Mouse (Mus musculus) urinary bladder, postnatal 14 days (tissue): Measurements from ENCODE around the gene Atad1.
"Not testable (repeated sequence)": the region's sequence is repeated elsewhere in the genome, so short reads cannot be mapped to it uniquely, and the experiment has no call there.

Source experiments
- DNase-seq: peaks from one replicate; pipeline ENCODE4 v3.0.0; 2021; ENCODE audit warnings: low spot score

Gene Atad1

DNA sequence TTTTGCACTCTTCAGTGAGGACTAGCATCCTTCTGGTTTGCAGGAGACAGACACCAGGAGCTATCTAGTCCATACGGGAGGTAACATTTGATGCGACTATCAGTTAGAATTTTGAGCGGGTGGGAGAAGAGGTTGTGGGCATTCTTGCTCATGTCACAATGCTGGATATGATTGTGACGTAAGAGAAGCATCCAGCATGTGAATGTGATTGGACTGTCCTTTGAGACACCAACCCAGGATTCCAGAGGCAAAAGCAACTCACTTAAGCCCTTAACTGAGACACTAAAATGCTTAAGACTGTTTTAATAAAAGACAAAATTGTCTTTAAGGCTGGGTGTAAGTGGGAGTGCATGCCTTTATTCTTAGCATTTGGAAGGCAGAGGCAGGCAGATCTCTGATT lies at the start of gene Atad1:
Gene Atad1 (minus strand): TSS at position 101 of the 400 bp plus-strand sequence.
- no peak for DNase-seq

DNA sequence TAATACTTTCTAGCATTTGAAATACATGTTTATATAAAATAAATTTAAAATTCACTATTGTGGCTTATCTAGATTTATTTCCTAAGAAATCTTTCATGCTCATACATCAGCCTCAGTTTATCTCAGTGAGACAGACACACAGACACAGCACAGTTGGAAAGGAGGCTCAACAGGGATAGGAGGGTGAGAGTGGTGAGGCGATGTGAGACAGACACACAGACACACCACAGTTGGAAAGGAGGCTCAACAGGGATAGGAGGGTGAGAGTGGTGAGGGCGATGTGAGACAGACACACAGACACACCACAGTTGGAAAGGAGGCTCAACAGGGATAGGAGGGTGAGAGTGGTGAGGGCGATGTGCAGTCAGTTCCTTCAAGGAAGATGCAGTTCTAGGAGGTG lies 48.4 kb upstream of the Atad1 start:
- not testable (repeated sequence) for DNase-seq

DNA sequence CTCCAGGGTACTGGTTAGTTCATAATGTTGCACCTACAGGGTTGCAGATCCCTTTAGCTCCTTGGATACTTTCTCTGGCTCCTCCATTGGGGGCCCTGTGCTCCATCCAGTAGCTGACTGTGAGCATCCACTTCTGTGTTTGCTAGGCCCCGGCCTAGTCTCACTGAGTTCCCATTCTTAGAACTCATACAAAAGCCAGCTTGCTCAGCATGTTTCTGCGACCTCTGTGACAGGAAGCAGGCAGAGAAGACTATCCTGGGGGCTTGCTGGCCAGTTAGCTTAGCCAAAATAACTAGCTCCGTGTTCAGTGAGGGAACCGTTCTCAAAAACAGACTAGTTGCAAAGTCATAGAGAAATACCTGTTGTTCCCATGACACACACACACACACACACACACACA lies 47.8 kb upstream of the Atad1 start:
- not testable (repeated sequence) for DNase-seq

DNA sequence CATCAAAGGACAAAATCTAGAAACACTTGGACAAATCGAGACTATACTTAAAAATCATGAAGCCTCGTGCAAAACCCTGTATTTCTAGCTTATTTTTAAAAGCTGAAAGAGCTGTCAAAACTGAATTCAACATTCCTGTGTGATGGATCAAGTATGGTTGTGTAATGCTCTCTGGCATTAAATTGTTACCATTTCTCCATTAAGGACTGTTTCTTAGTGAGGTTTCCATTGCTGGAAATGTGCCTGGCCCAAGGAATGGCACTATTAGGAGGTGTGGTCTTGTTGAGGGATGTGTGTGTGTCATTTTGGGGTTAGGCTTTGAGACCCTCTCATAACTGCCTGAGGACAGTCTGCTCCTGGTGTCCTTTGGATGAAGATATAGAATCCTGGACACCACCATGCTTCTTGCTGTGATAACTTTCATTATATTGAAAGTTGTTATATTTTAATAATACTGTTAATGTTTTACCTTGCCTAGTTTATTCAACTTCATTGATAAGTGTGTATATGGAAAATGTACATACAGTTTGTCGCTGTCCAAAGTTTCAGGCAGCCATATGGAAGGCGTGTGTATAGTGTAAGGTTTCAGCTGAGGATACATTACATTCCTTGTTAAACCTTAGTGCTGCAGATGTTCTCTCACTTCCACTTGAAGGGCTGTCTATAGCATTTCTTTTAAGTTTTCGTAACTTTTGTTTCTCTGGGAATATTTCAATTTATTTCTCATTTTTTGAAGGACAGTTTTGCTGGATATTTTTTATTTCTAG lies 41.9 kb upstream of the Atad1 start:
- DNase-seq = no peak

DNA sequence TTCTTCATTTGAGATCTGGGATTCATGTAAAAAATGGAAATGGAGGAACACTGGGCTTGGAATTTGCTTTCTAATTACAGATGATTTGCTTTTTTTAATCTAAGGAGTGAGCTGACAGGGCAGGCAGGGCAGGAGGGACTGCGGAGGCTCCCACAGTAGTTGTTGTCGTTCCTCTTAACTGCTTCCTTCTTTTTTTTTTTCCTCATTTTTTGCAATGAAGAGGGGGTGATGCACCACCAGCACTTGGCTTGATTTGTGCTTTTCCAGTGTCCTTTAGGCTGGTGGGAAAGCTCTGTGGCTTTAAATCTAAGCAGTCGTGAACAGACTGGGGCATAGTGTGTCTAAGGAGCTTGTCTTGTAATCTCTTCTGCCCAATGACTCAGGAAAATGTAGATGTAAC lies 39.5 kb upstream of the Atad1 start:
- DNase-seq = no peak

DNA sequence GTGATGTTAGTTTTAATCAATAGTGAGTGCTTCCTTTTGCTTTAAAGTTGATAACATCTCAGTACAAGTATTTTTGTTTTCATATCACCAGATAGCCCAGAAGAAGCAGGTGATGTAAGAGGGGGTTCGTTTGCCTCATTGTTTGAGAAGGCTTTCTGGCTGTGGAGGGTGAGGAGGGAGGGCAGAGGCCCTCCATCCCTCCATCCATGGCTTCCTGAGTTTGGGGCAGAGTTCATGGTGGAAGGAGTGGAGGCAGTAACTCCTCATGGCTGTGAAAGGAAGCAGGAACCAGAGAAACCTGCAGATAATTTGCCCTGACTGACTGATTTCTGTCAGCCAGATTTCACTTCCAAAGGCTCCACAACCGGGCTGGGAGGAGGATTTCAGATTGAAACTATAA lies 38.8 kb upstream of the Atad1 start:
- no peak for DNase-seq

DNA sequence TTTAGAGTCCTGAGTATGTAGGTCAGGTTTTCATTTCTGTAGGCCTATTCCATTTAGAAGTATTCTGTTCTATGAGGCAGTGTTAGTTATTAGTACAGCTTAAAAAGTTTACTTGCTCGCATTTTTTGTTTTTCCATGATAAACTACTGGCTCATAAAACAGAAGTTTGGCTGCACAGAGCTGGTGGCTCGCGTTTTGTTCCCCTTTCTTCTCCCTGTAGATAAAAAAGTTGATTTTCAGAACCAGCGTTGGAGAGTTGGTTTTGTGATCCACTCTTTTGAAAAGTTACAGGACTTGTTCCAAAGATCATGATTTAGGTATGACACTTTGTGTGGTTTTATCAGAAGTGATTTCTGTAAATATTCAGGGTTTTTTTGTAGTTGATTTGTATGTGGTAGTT lies 22.9 kb upstream of the Atad1 start:
- no peak for DNase-seq

DNA sequence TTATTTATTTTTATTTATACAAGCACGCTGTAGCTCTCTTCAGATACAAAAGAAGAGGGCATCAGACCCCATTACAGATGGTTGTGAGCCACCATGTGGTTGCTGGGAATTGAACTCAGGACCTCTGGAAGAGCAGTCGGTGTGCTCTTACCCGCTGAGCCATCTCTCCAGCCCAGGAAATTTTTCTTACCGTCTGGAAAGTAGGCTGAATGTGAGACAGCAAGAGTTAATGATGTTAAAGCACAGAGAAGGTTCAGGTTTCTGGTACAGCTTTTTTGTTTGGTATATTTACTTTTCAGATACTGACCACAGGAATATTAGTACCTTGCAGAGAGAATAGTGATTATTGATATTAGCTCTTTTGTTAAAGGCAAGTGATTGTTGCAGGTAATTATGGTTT lies 21.6 kb upstream of the Atad1 start:
- no peak for DNase-seq

DNA sequence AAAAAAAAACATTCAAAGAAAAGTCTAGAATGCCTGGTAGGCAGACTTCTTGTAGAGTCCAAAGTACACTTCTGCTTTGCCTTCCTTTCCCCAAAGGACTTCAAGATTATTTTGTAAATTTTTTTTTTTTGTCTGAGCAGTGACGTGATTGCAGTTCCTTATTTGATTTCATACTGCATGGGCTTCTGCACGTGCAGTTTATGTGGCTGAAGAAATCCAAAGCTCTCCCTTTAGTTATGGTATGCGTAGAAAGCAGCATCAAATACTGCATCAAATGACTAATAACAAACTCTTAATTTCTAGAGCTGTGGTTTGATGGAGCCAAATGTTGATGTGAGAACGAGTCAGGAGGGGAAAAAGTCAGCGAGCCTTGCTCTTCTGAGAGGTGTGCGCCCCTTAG lies 20.9 kb upstream of the Atad1 start:
- DNase-seq = no peak

DNA sequence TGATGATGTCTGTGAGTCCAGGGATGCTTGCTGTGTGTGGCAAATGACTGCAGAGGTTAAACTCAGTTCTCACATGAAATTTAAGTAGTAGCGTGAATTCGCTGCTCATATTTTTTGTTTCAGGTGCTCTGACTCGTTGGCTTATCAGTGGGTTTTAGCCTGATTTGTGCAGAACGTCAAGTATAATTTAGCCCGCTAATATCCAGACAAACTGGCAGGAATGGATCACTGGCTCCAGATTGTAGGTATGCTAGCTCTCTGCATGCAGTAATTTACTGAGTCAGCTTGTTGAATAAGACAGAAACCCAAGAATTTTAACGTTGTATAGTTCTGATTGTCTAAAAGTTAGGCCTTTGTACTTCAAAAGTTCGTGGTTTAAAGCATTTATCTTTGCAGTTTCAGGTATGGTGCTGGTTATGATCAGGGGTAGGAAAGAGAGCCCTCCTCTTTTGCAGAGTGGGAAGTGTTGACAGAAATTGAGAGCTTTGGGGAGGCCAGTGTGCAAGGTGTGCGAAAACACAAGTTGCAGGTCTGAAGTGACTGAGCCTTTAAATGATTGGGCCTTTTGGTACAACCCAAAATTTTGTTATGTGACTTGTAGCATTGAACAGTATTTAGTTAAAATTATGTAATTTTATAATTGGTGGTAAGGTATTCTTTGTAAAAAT lies 19.9 kb upstream of the Atad1 start:
- no peak for DNase-seq

DNA sequence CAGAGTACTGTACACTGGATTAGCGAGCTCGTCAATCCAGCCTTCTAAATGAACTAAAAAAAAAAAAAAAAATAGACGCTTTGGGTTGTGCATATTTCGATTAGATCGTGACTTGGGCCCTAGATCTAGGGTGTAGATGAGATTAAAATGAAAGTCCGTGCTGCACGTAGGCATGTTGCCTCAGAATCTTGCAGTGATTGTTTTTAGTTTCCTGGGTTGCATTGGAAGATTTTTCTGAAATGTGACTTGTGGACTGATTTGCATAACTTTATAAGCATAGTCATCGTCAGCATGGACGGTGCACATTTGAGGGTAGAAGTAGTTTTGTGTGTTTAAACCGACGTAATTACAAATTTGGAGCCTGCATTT lies 19.2 kb upstream of the Atad1 start:
- DNase-seq = no peak

DNA sequence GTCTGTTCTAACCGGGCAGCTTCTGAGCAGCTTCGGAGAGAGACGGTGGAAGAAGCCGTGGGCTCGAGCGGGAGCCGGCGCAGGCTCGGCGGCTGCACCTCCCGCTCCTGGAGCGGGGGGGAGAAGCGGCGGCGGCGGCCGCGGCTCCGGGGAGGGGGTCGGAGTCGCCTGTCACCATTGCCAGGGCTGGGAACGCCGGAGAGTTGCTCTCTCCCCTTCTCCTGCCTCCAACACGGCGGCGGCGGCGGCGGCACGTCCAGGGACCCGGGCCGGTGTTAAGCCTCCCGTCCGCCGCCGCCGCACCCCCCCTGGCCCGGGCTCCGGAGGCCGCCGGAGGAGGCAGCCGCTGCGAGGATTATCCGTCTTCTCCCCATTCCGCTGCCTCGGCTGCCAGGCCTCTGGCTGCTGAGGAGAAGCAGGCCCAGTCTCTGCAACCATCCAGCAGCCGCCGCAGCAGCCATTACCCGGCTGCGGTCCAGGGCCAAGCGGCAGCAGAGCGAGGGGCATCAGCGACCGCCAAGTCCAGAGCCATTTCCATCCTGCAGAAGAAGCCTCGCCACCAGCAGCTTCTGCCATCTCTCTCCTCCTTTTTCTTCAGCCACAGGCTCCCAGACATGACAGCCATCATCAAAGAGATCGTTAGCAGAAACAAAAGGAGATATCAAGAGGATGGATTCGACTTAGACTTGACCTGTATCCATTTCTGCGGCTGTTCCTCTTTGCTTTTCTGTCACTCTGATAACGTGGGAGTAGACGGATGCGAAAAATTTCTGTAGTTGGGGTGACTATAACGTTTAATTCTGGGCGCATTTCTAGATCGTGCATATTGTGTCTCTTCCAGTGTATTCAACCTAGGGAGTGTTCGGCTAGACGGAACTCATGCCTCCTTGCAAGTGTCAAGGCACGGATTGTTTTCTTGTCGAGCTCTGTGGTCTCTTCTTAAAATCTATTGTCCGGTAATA lies 18.5 kb upstream of the Atad1 start:
- peak; percentile 41 for DNase-seq

DNA sequence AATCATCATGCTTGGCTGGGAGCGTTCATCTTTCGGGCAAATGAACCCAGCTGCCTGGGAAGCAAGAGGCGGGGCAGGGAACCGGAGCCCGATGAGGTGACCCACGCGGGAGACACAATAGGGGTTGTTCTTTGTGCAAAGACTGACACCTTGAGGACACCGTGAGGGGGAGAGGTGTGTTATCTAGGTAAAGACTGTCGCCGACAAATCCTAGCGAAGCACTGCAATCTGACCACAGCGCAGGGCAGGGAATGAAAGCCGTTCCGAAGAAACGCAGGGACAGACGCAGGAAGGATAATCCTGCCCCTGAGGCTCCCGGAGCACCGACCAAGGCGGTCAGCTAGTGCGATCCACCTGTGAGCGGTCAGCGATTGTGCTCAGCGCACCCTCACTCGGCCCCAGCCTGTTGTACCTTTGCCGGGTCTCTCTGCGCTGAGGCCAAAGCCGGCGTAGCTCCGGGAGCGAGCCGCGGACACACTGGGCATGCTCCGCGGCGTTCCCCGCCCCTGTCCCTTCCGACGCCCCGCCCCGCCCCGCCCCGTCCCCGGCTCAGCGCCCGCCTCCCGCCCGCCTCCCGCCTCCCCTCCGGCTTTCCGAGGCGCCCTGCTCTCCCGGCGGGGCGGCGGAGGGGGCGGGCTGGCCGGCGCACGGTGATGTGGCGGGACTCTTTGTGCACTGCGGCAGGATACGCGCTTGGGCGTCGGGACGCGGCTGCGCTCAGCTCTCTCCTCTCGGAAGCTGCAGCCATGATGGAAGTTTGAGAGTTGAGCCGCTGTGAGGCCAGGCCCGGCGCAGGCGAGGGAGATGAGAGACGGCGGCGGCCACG lies 17.5 kb upstream of the Atad1 start, which contains the start of gene Pten:
Gene Pten (plus strand): TSS at position 598 of the 826 bp plus-strand sequence.
- peak; percentile 96 for DNase-seq

DNA sequence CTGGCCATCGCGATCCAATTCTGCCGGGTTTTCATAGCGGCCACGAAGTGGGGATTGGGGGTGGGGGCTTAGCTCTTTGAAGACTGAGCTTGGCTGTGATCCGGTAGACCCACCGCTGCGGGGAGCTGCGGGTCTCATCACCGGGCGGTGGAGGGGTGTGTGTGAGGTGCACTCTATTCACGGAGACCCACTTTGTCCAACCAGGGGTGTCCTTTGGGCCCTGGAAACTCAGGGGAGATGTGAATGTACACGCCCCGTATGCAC lies 17.0 kb upstream of the Atad1 start:
- no peak for DNase-seq

DNA sequence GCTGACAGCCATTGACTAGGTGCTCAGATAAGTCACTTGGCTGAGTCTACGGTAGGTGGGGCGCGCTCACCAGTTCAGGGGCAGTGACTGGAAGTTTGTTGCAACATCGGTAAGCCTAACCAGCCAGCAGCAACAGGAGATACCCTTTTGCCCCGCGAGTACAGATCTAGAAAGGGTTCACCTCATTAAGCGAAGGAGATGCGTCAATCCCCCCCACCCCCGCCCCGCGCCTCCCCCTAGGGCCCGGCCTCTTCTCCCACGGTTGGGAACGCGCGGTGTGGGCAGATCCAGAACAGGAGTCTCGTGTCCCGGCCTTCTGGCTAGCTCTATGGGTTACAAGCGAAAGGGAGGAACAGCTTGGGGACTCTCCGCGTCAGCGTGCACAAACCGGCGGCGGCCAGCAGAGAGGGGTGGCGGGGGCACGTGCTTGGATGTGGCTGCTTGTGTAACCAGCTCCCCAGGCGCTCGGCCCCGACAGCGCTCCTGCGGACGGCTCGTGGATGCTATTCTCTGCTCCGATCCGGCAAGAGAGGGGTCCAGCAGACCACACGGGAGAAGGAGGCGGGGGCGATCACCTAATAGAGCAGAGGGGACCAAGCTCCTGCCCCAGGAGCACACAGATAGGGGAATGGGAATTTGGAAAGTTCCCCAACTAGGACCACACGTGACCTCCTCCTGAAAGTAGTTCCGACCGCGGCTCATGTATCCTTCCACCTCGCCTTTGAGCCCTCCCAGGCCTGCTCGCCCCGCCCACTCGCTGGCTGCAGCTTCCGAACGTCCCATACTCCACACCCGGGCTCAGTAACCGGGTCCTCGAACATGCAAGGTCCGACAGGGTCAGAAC lies 16.4 kb upstream of the Atad1 start:
- peak; percentile 98 for DNase-seq

DNA sequence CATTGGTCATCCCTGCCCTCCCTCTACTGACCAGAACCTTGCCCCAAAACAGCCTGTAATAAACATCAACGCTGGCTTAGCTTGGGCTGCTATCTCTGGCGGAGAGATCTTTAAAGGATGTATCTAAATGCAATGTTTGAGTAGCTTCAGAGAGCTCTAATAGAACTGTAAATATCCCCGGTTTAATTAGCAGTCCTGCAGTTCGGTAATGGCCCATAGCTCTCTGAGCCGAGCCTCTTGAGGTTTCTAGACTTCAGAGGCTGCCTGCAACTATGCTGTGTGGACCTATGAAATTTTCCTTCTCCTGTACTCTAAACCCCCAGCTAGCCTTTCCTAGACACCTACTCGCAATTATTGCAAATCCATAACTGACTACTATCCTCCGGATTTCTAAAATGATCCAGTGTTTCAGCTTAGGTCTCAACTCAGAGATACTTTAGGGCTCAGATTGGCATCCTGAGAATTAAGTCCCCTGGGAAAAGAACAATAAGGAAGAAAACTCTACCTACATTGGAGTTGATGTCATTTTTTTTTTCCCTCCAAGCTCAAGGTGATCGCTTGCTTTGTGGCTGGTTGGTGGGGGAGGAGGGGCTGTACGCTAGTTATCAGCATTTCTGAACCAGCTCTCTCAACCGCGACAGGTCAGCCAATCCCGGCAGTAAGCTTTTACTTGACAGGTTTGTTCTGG lies 15.7 kb upstream of the Atad1 start:
- no peak for DNase-seq

DNA sequence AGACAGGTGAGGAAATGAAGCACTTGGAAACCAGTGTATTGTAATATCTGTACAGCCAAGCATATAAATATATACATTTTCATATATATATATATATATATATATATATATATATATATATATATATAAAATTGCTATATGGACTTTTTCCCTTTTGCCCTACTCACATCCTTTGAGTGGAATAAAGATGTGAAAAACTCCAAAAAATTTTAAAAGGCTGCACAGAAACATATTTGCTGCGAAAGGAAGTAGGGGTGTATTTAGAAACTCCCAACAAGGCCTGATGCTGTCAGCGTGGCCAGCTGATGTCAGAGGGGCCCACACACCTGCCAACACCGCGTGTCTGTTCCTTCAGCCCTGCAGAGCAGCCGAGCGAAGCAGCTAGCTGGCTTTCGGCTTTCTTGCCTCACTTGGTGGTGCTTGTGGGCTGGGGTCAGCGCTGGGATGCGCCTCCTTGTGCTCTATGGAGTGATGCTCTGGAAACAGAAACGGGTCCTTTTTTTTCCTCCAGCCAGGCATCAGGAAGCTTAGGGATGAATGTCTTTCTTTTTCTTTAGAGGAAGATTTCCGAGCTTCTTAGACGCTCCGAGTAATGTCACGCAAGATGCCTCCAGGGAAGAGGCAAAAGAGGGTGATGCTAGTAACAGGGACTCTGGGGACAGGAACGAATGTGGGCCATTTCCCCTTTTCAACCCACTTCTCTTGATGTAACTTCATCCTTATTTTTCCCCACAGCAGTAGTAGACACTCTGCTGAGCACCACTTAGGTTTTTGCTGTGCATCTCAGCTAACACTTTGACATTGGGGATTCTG lies 14.8 kb upstream of the Atad1 start:
- no peak for DNase-seq

DNA sequence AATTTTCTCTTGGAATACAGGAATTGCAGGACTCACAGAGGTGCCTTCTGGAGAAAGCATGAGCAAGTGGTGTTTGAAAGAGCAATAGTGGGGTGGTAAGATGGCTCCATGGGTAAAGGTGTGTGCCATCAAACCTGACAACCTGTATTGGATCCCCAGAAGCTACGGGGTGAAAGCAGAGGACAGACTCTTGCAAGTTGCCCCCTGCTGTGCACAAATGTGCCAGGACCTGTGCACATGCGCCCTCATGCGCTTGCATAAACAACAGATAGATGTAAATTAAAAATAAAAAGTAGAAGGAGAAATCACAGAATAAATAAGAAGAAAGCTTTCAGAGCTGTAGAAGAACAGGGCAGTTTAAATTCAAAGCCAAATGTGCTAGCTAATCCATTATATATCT lies 13.8 kb upstream of the Atad1 start:
- DNase-seq = no peak

DNA sequence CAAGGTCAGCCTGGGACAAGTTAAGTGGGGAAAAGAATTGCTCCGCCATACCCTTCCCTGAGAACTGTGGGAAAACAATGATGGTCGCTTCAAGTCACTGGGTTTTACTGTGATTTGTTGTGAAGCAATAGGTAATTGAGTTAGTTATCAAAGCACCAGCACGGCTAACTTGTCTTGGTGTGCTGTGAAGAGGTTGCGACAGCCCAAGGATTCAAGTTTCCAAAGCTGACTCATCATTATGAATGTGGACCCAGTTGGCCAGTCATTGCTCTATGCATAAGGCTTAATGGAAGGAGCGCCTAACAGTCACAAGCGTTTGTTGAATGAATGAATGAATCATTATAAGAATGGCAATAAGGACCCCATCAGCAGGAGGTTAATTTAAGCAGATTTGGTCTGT lies 12.8 kb upstream of the Atad1 start:
- DNase-seq = no peak

DNA sequence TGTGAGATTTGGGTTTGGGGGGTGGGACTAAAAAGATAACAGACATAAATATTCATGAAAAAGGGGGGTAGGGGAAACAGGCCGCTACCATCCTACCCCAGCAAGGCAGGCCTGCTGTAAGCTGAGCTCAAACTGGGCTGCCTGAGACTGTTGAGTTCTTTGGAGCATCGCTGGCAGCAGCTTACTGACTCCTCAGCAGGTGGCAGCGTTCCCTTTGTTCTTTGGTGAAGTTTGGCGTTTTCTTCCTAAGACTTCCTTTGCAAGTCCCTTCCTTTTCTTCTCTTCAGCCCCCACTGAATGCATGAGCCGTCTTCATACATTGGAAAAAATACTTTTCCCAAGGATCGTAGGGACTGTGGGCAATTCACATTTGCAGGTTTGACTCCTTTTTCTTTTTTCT lies 9.8 kb upstream of the Atad1 start:
- DNase-seq = peak; percentile 25
